Mouse (Mus musculus): Measurements from ENCODE around the gene Lexm. TPM values are rescaled to one million over a fixed set of nuclear protein-coding genes. Genes with fewer than 3 reads are reported as not detected.

Gene Lexm
- polyA plus RNA-seq (2015; fragmentation: Nextera tagmentation; extraction: Ambion mirVana), result 0.15 TPM in 1 of 2 replicates, not detected in the other

- peak; percentile 20 for DNase-seq (ENCODE audit: low spot score)
These were observed at the start of gene Lexm for GRCm38 (mm10) chr4:106617056-106617455. Gene Lexm, minus strand, starts transcription at chr4:106617241.

GRCm38 (mm10) chr4:106666546-106666945, 49.5 kb upstream of the Lexm start:
- no peak for DNase-seq (ENCODE audit: low spot score)

GRCm38 (mm10) chr4:106665673-106666072, 48.6 kb upstream of the Lexm start:
- no peak for DNase-seq (ENCODE audit: low spot score)

- DNase-seq (ENCODE audit: low spot score), result no peak
These were observed 48.2 kb upstream of the Lexm start for GRCm38 (mm10) chr4:106665269-106665668.

GRCm38 (mm10) chr4:106664697-106665096, 47.7 kb upstream of the Lexm start:
- DNase-seq (ENCODE audit: low spot score), result no peak

GRCm38 (mm10) chr4:106663956-106664470, 47.0 kb upstream of the Lexm start:
- no peak for DNase-seq (ENCODE audit: low spot score)

GRCm38 (mm10) chr4:106655681-106656080, 38.6 kb upstream of the Lexm start:
- DNase-seq (ENCODE audit: low spot score), result no peak

- DNase-seq (ENCODE audit: low spot score), result no peak
These were observed 36.0 kb upstream of the Lexm start for GRCm38 (mm10) chr4:106653051-106653450.

- DNase-seq (ENCODE audit: low spot score), result no peak
These were observed 35.5 kb upstream of the Lexm start for GRCm38 (mm10) chr4:106652546-106652945.

GRCm38 (mm10) chr4:106650833-106651527, 33.9 kb upstream of the Lexm start, which contains the start of gene Pars2:
Gene Pars2, plus strand, starts transcription at chr4:106651069.
- DNase-seq (ENCODE audit: low spot score), result peak; percentile 99

- no peak for DNase-seq (ENCODE audit: low spot score)
These were observed 30.1 kb upstream of the Lexm start for GRCm38 (mm10) chr4:106647137-106647536.

- no peak for DNase-seq (ENCODE audit: low spot score)
These were observed 28.8 kb upstream of the Lexm start for GRCm38 (mm10) chr4:106645797-106646196.

- no peak for DNase-seq (ENCODE audit: low spot score)
These were observed 27.2 kb upstream of the Lexm start for GRCm38 (mm10) chr4:106644218-106644610.

GRCm38 (mm10) chr4:106643483-106644217, 26.6 kb upstream of the Lexm start:
- DNase-seq (ENCODE audit: low spot score), result no peak

- DNase-seq (ENCODE audit: low spot score), result no peak
These were observed 17.0 kb upstream of the Lexm start for GRCm38 (mm10) chr4:106634086-106634479.

- DNase-seq (ENCODE audit: low spot score), result no peak
These were observed 16.4 kb upstream of the Lexm start for GRCm38 (mm10) chr4:106633281-106634085.

- no peak for DNase-seq (ENCODE audit: low spot score)
These were observed 15.3 kb upstream of the Lexm start for GRCm38 (mm10) chr4:106632313-106632712.

- DNase-seq (ENCODE audit: low spot score), result peak; percentile 58
These were observed 13.5 kb upstream of the Lexm start for GRCm38 (mm10) chr4:106630333-106631220.

GRCm38 (mm10) chr4:106629374-106629773, 12.3 kb upstream of the Lexm start:
- DNase-seq (ENCODE audit: low spot score), result no peak

- DNase-seq (ENCODE audit: low spot score), result no peak
These were observed 11.8 kb upstream of the Lexm start for GRCm38 (mm10) chr4:106628650-106629360.

Data from thymus, postnatal 0 days (tissue).